Mouse (Mus musculus) limb, embryonic 14.5 days (tissue): Measurements from ENCODE around the gene Slc25a19. TPM values are rescaled to one million over a fixed set of nuclear protein-coding genes. Genes with fewer than 3 reads are reported as not detected.

Source experiments
- ATAC-seq: fragments of 200-750 bp; cut with Nextera tagmentation; 2 replicates; pipeline ENCODE4 v1.8.0; 2017; ENCODE audit warnings: low read depth, moderate number of reproducible peaks, moderate TSS enrichment; ENCODE audit not compliant: low FRiP score
- DNase-seq: peaks from one replicate; pipeline ENCODE4 v3.0.0-alpha.2; 2015; ENCODE audit warnings: low spot score
- H3K27ac ChIP-seq: fragments of 300-500 bp; sonication (generic); replicated peaks from 2 replicates; pipeline ENCODE4 v1.5.1; 2014; ENCODE audit warnings: low read depth, mild to moderate bottlenecking, low read length, moderate library complexity, mixed read lengths
- H3K27me3 ChIP-seq: fragments of 300-500 bp; sonication (generic); 2 replicates; pipeline ENCODE4 v1.6.1; 2014; ENCODE audit warnings: low read length, mixed read lengths; ENCODE audit not compliant: control insufficient read depth, insufficient read depth
- H3K36me3 ChIP-seq: fragments of 300-500 bp; sonication (generic); 2 replicates; pipeline ENCODE4 v1.6.1; 2014; ENCODE audit warnings: mild to moderate bottlenecking, low read length, moderate library complexity, mixed read lengths; ENCODE audit not compliant: control insufficient read depth, insufficient read depth
- H3K4me1 ChIP-seq: fragments of 300-500 bp; sonication (generic); 2 replicates; pipeline ENCODE4 v1.6.1; 2014; ENCODE audit warnings: antibody characterized with exemption, low read length, mixed read lengths; ENCODE audit not compliant: control insufficient read depth, insufficient read depth
- H3K4me2 ChIP-seq: fragments of 300-500 bp; sonication (generic); replicated peaks from 2 replicates; pipeline ENCODE4 v1.6.1; 2014; ENCODE audit warnings: low read depth, mild to moderate bottlenecking, low read length, moderate library complexity; ENCODE audit not compliant: severe bottlenecking
- H3K4me3 ChIP-seq: fragments of 300-500 bp; sonication (generic); replicated peaks from 2 replicates; pipeline ENCODE4 v1.5.1; 2014; ENCODE audit warnings: low read length
- H3K9ac ChIP-seq: fragments of 300-500 bp; sonication (generic); 2 replicates; pipeline ENCODE4 v1.6.1; 2014; ENCODE audit warnings: mild to moderate bottlenecking, low read depth, low read length, moderate library complexity; ENCODE audit not compliant: severe bottlenecking
- H3K9me3 ChIP-seq: fragments of 300-500 bp; sonication (generic); 2 replicates; pipeline ENCODE4 v1.6.1; 2016; ENCODE audit warnings: low read length; ENCODE audit not compliant: control insufficient read depth
- POLR2A ChIP-seq: fragments of 200-500 bp; IDR thresholded peaks from 2 replicates; pipeline ENCODE4 v1.8.0; 2012; ENCODE audit warnings: inconsistent platforms, mild to moderate bottlenecking, moderate library complexity, borderline replicate concordance; ENCODE audit not compliant: insufficient read depth, insufficient read length; ENCODE audit errors: extremely low read depth
- WGBS: fragments of 180-500 bp; shearing (Covaris S2); extraction: QIAGEN DNeasy Blood & Tissue Kit; methylation state at CpG from one replicate; pipeline ENCODE4 v1.1.7; 2014; 5-methylcytosine and 5-hydroxymethylcytosine counted together
- polyA plus RNA-seq, 2 experiments: library from polyadenylated mRNA; depleted of rRNA in 1 of 2; stranded (reverse) in 1 of 2; unstranded in 1 of 2; fragments of >200 nt; fragmentation: Nextera tagmentation in 1 of 2; extraction: Ambion mirVana in 1 of 2; gene quantifications; 2 replicates each; pipeline versions ENCODE4 v1.2.1 to v1.2.3; 2012 to 2014

Slc25a19 gene
- polyA plus RNA-seq, 2 experiments, result 20.9 to 30.7 TPM

- H3K4me1 ChIP-seq, result no peaks in the 10 kb centered on the region
- H3K27ac ChIP-seq, result no peak overlapping the region
- WGBS, result 88% methylated on average over 13 of the region's 13 CpGs
- TF ChIP-seq POLR2A, result no peak
- H3K36me3 ChIP-seq, result no peaks in the 10 kb centered on the region
- no peak overlapping the region for H3K4me2 ChIP-seq
- H3K9me3 ChIP-seq, result no peaks in the 10 kb centered on the region
- H3K4me3 ChIP-seq, result no peak overlapping the region
- H3K27me3 ChIP-seq, result no peaks in the 10 kb centered on the region
- ATAC-seq (no peak), DNase-seq (no peak)
- H3K9ac ChIP-seq, result no peak overlapping the region
Observed at GRCm38 (mm10) chr11:115629734-115630531, 1.8 kb upstream of the Slc25a19 start.

- H3K9ac ChIP-seq, result peak overlapping the region; percentile 28; the same call in 1 of the 2 replicates
- TF ChIP-seq POLR2A, result no peak
- no peaks in the 10 kb centered on the region for H3K4me1 ChIP-seq
- H3K27me3 ChIP-seq, result no peaks in the 10 kb centered on the region
- H3K27ac ChIP-seq, result 0 out of 2 replicates have a peak overlapping the region, but pooled peaks have one; percentile 5
- peak overlapping the region; percentile 67 for H3K4me3 ChIP-seq
- peak overlapping the region; percentile 77 for H3K4me2 ChIP-seq
- ATAC-seq (no peak), DNase-seq (no peak)
- WGBS, result 58% methylated on average over 13 of the region's 13 CpGs
- 0 out of 2 replicates have a peak, but pooled peaks cover 2% of the 10 kb centered on the region for H3K36me3 ChIP-seq
- no peaks in the 10 kb centered on the region for H3K9me3 ChIP-seq
Observed at GRCm38 (mm10) chr11:115628465-115629101, 488 bp upstream of the Slc25a19 start.

GRCm38 (mm10) chr11:115626824-115627616 lies 1.1 kb downstream of the Slc25a19 start:
- ATAC-seq, result no peak
- Histone ChIP-seq H3K4me2 (peak overlapping the region; percentile 77), H3K9me3 (no peaks in the 10 kb centered on the region), H3K4me1 (no peaks in the 10 kb centered on the region), H3K27me3 (no peaks in the 10 kb centered on the region), H3K9ac (peak overlapping the region; percentile 66), H3K4me3 (peak overlapping the region; percentile 67), H3K27ac (no peak overlapping the region), H3K36me3 (peaks cover 15% of the 10 kb centered on the region)
- no peak for TF ChIP-seq POLR2A
- no peak for DNase-seq
- 46% methylated on average over 11 of the region's 11 CpGs for WGBS

- no peak overlapping the region for H3K4me2 ChIP-seq
- WGBS, result 83% methylated on average over 9 of the region's 9 CpGs
- H3K4me1 ChIP-seq, result no peaks in the 10 kb centered on the region
- no peak for TF ChIP-seq POLR2A
- H3K27me3 ChIP-seq, result no peaks in the 10 kb centered on the region
- H3K9ac ChIP-seq, result no peak overlapping the region
- H3K4me3 ChIP-seq, result no peak overlapping the region
- no peak overlapping the region for H3K27ac ChIP-seq
- DNase-seq, result no peak
- no peaks in the 10 kb centered on the region for H3K9me3 ChIP-seq
- no peak for ATAC-seq
- peaks cover 23% of the 10 kb centered on the region for H3K36me3 ChIP-seq
Observed at GRCm38 (mm10) chr11:115625877-115626276, 2.2 kb downstream of the Slc25a19 start.

- WGBS, result 76% methylated on average over 9 of the region's 9 CpGs
- H3K36me3 ChIP-seq, result peaks cover 36% of the 10 kb centered on the region
- no peak for TF ChIP-seq POLR2A
- no peak overlapping the region for H3K4me2 ChIP-seq
- no peak for DNase-seq
- H3K9me3 ChIP-seq, result no peaks in the 10 kb centered on the region
- H3K27ac ChIP-seq, result no peak overlapping the region
- H3K4me3 ChIP-seq, result no peak overlapping the region
- ATAC-seq, result no peak
- no peak overlapping the region for H3K9ac ChIP-seq
- no peaks in the 10 kb centered on the region for H3K27me3 ChIP-seq
- no peaks in the 10 kb centered on the region for H3K4me1 ChIP-seq
Observed at GRCm38 (mm10) chr11:115623487-115624070, 4.5 kb downstream of the Slc25a19 start.
